Mouse (Mus musculus): ENCODE measurements around the gene Zmpste24.

DNA sequence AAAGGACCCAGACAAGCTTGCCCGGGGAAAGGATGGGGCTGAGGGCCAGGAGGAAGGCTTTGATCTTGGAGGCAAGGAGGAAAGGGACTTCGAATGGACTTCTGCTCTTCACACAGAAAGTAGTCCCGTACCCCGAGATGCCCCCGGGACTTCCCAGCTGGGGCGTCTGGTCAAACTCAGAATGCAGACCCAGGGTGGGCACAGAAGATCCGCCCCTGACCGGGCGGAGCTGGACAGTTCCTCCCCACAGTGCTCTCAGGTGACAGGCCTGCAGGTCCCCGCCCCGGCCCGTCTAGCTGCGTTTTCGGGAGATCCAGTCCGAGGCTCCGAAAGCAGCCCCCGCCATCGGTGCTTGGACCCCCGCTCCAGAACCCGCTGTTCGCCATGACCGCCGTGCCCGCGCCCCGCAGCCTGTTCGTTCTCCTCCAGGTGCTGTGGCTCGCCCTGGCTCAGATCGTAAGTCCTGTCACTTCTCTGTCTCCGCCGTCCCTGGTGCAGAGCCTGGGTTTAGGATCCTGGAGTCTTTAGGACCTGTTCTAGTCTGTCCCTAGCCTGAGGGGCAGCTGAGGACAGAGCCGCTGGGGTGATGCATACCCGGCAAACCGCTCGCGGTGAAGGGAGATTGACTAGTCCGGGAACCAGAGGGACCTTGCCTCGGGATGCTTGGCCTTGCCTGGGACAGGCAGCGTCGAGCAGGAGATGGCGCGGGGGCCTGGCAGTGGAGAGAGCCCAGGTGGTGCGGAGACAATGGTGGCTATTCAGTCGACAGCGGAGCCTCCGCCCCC lies 58.5 kb downstream of the Zmpste24 start, which contains the start of gene Col9a2:
- TF ChIP-seq CTCF (IDR thresholded peaks at IDR 0.05; ENCODE audit: control insufficient read depth, insufficient read depth, low read length) (no peak), POLR2A (IDR thresholded peaks at IDR 0.05; ENCODE audit: borderline replicate concordance, control insufficient read depth, low read depth, low read length) (no peak)

Data from bone marrow, adult 2 months (tissue).